Mouse (Mus musculus) forebrain, embryonic 16.5 days (tissue): ENCODE measurements around the gene Bfsp2. TPM values are rescaled to one million over a fixed set of nuclear protein-coding genes. Genes with fewer than 3 reads are reported as not detected.

Experiments
- ATAC-seq: fragments of 200-750 bp; cut with Nextera tagmentation; 2 replicates; pipeline ENCODE4 v1.8.0; 2017; ENCODE audit warnings: mild to moderate bottlenecking, moderate library complexity
- H3K27ac ChIP-seq: fragments of 300-500 bp; sonication (generic); 2 replicates; pipeline ENCODE4 v1.5.1; 2014; ENCODE audit warnings: low read length, control low read depth
- H3K27me3 ChIP-seq: fragments of 300-500 bp; sonication (generic); replicated peaks from 2 replicates; pipeline ENCODE4 v1.6.1; 2014; ENCODE audit warnings: low read length; ENCODE audit not compliant: control insufficient read depth, insufficient read depth
- H3K36me3 ChIP-seq: fragments of 300-500 bp; sonication (generic); 2 replicates; pipeline ENCODE4 v1.6.1; 2014; ENCODE audit not compliant: control insufficient read depth, insufficient read depth
- H3K4me1 ChIP-seq: fragments of 300-500 bp; sonication (generic); replicated peaks from 2 replicates; pipeline ENCODE4 v1.6.1; 2014; ENCODE audit warnings: low read length; ENCODE audit not compliant: control insufficient read depth, insufficient read depth
- H3K4me2 ChIP-seq: fragments of 300-500 bp; sonication (generic); 2 replicates; pipeline ENCODE4 v1.6.1; 2014; ENCODE audit warnings: mild to moderate bottlenecking, low read length, control low read depth
- H3K4me3 ChIP-seq: fragments of 300-500 bp; sonication (generic); replicated peaks from 2 replicates; pipeline ENCODE4 v1.5.1; 2014; ENCODE audit warnings: mild to moderate bottlenecking, low read length, control low read depth
- H3K9ac ChIP-seq: fragments of 300-500 bp; sonication (generic); replicated peaks from 2 replicates; pipeline ENCODE4 v1.6.1; 2014; ENCODE audit warnings: low read depth, low read length, control low read depth
- H3K9me3 ChIP-seq: fragments of 300-500 bp; sonication (generic); 2 replicates; pipeline ENCODE4 v1.6.1; 2016; ENCODE audit warnings: low read length; ENCODE audit not compliant: control insufficient read depth
- WGBS: fragments of 180-500 bp; shearing (Covaris S2); extraction: QIAGEN DNeasy Blood & Tissue Kit; methylation state at CpG from one replicate; pipeline ENCODE4 v1.1.7; 2014; 5-methylcytosine and 5-hydroxymethylcytosine counted together
- polyA plus RNA-seq: library from polyadenylated mRNA; unstranded; fragments of >200 nt; fragmentation: Nextera tagmentation; extraction: Ambion mirVana; gene quantifications from 2 replicates; pipeline ENCODE4 v1.2.1, GENCODE M21; 2015

Bfsp2 gene
- polyA plus RNA-seq, 1 experiment from 2014 or later, result 0.90 TPM

DNA sequence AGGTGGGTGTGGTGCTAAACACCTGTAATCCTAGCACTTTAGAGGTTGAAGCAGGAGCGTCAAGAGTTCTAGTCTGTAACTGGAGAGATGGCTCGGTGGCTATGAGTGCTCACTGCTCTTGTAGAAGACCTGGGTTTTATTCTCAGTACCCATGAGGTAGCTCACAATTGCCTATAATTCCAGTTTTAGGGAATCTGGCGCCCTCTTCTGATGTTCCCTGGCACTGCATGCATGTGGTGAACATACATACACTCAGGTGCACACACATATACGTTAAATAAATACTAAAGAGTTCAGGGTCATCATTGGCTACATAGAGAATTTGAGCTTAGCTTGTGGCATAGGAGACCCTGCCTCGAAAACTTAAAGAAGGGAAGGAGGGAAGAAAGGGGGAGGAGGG lies 35.6 kb downstream of the Bfsp2 start:
- Histone ChIP-seq H3K27me3 (no peaks in the 10 kb centered on the region), H3K4me2 (no peak overlapping the region), H3K9ac (no peak overlapping the region), H3K36me3 (no peaks in the 10 kb centered on the region), H3K27ac (no peak overlapping the region), H3K9me3 (0 out of 2 replicates have a peak, but pooled peaks cover 3% of the 10 kb centered on the region), H3K4me3 (no peak overlapping the region), H3K4me1 (peaks cover 12% of the 10 kb centered on the region)
- no peak for ATAC-seq
- 95% methylated on average over 5 of the region's 5 CpGs for WGBS

DNA sequence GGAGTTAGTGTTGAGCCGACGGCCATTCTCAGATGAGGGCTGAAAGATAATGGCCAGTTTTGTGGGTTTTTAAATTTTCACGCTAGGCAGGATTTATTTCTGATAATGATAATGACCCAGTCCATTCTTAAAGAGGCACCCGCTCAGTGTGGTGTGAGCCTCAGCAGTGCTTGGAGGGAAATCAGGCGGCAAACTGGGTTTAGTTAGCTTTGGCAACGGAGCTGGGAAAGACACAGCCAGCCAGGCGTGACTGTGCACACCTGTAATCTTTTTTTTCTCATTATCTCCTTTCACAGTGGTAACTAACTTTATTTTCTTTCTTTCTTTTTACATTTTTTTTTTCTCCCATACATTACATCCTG lies 36.4 kb downstream of the Bfsp2 start:
- 0 out of 2 replicates have a peak, but pooled peaks cover 3% of the 10 kb centered on the region for H3K9me3 ChIP-seq
- WGBS, result 6% methylated on average over 7 of the region's 7 CpGs
- no peak overlapping the region for H3K4me3 ChIP-seq
- peak overlapping the region; percentile 16; the same call in 1 of the 2 replicates for H3K4me2 ChIP-seq
- peaks cover 12% of the 10 kb centered on the region for H3K4me1 ChIP-seq
- no peaks in the 10 kb centered on the region for H3K27me3 ChIP-seq
- H3K27ac ChIP-seq, result 0 out of 2 replicates have a peak overlapping the region, but pooled peaks have one; percentile 15
- peak; percentile 62 for ATAC-seq
- no peak overlapping the region for H3K9ac ChIP-seq
- no peaks in the 10 kb centered on the region for H3K36me3 ChIP-seq

DNA sequence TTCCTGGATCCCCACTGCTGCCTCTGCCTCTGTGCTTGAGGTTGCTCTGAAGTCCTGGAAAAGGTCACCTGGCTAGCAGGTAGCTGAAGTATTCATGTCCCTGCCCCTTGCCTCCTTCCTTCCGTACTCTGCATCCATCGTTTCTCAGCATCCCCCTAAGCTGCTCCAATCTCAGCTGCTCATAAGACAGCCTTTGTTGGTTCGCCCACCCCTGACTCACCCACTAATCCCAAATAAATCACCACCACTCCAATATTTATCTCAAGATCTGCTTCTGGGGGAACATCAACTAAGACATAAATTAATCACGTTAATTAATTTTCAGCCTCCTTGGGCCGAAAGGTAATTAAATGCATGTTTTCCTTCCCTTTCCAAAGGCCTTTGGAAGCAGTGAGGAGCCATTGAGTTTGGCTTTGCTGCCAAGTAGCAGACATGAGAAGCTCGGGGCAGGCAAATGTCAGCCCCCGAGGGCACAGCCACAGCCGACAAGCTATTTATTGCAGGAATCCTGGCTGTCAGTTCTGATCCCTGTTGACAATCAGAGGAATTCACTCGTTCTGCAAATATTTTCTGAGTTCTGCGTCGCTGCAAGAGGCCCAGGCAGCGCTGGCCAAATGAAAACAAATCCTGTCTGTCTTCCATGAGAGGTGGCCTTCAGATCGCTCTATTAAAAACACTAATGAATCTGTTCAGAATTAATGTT lies 36.9 kb downstream of the Bfsp2 start:
- Histone ChIP-seq H3K4me2 (peak overlapping the region; percentile 16; the same call in 1 of the 2 replicates), H3K4me3 (no peak overlapping the region), H3K27me3 (no peaks in the 10 kb centered on the region), H3K4me1 (peaks cover 12% of the 10 kb centered on the region), H3K27ac (0 out of 2 replicates have a peak overlapping the region, but pooled peaks have one; percentile 15), H3K9me3 (0 out of 2 replicates have a peak, but pooled peaks cover 3% of the 10 kb centered on the region), H3K36me3 (no peaks in the 10 kb centered on the region), H3K9ac (peak overlapping the region; percentile 45; the same call in 1 of the 2 replicates)
- ATAC-seq, result peak; percentile 71
- WGBS, result 6% methylated on average over 13 of the region's 13 CpGs

GRCm38 (mm10) chr9:103440597-103440996 lies 39.6 kb downstream of the Bfsp2 start:
- no peak overlapping the region for H3K9ac ChIP-seq
- no peaks in the 10 kb centered on the region for H3K27me3 ChIP-seq
- H3K4me1 ChIP-seq, result peaks cover 12% of the 10 kb centered on the region
- ATAC-seq, result no peak
- WGBS, result 44% methylated on average over 3 of the region's 3 CpGs
- H3K27ac ChIP-seq, result no peak overlapping the region
- H3K4me3 ChIP-seq, result no peak overlapping the region
- H3K4me2 ChIP-seq, result no peak overlapping the region
- H3K36me3 ChIP-seq, result no peaks in the 10 kb centered on the region
- 0 out of 2 replicates have a peak, but pooled peaks cover 3% of the 10 kb centered on the region for H3K9me3 ChIP-seq

DNA sequence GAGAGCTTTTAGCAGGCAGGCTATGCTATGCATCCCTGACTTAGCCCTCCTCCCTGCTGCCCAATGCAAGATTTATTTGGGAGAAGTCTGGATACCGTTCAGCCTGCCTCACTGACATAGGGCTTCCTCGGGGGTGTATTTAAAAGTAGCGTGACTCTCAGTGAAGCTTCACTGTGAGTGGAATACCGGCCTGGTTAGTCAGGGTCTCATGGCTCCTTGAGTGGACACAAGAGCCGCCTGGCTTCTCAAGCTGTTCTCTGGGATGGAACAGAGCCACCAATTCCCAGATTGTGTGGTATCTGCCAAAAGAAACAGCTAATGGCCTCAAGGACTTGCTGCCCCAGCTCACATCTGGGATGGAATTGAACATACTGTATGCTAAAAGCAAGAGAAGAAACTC lies 43.1 kb downstream of the Bfsp2 start:
- WGBS, result 90% methylated on average over 5 of the region's 5 CpGs
- no peak overlapping the region for H3K4me3 ChIP-seq
- H3K27ac ChIP-seq, result no peak overlapping the region
- H3K4me2 ChIP-seq, result no peak overlapping the region
- H3K27me3 ChIP-seq, result no peaks in the 10 kb centered on the region
- H3K4me1 ChIP-seq, result peaks cover 3% of the 10 kb centered on the region
- H3K9me3 ChIP-seq, result no peaks in the 10 kb centered on the region
- ATAC-seq, result no peak
- no peak overlapping the region for H3K9ac ChIP-seq
- H3K36me3 ChIP-seq, result no peaks in the 10 kb centered on the region

- ATAC-seq, result no peak
- WGBS, result 52% methylated on average over 4 of the region's 4 CpGs
- H3K9ac ChIP-seq, result no peak overlapping the region
- H3K9me3 ChIP-seq, result no peaks in the 10 kb centered on the region
- no peak overlapping the region for H3K27ac ChIP-seq
- peaks cover 5% of the 10 kb centered on the region for H3K4me1 ChIP-seq
- H3K4me3 ChIP-seq, result no peak overlapping the region
- H3K4me2 ChIP-seq, result no peak overlapping the region
- H3K27me3 ChIP-seq, result no peaks in the 10 kb centered on the region
- H3K36me3 ChIP-seq, result no peaks in the 10 kb centered on the region
Measured at GRCm38 (mm10) chr9:103434116-103434515, 46.1 kb downstream of the Bfsp2 start.

DNA sequence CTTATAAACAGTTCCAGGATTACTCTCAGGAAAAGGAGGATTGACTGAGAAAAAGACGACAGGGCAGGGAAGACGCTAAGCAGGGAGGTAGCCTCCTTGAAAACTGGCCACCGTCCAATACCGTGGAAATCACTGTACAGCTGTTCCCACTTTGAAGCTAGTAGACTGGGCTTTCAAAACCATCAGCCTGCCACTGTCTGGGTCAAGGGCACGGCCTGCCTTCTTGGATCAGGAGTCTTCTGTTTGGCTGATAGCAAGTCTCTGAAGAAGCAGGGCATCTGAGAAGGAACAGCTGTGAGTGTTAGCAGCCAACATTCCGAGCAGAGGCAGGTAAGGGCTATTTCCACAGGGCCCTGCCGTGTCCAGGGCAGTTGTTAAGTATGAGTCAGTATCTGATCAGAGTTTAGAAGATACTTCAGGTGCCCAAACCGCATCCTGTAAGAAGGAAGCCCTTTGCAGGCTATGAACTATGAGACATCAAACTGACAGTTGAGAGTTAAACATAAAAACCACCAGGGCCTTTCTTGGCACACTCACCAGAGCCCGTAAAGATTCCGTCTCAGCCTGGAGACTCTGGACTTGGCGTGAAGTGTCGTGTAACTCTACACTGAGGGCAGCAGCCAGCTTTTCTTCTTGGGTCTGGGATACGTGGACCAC lies 48.0 kb downstream of the Bfsp2 start:
- no peak overlapping the region for H3K4me2 ChIP-seq
- no peak overlapping the region for H3K4me3 ChIP-seq
- WGBS, result 42% methylated on average over 13 of the region's 13 CpGs
- no peaks in the 10 kb centered on the region for H3K36me3 ChIP-seq
- H3K4me1 ChIP-seq, result peaks cover 5% of the 10 kb centered on the region
- no peak overlapping the region for H3K9ac ChIP-seq
- ATAC-seq, result 0 out of 2 replicates have a peak, but pooled peaks have one; percentile 15
- H3K27me3 ChIP-seq, result no peaks in the 10 kb centered on the region
- 0 out of 2 replicates have a peak overlapping the region, but pooled peaks have one; percentile 43 for H3K27ac ChIP-seq
- no peaks in the 10 kb centered on the region for H3K9me3 ChIP-seq

- peak; percentile 43; the same call in 1 of the 2 replicates for ATAC-seq
- H3K4me2 ChIP-seq, result no peak overlapping the region
- 49% methylated on average over 1 of the region's 1 CpGs for WGBS
- H3K27ac ChIP-seq, result no peak overlapping the region
- H3K27me3 ChIP-seq, result no peaks in the 10 kb centered on the region
- H3K9me3 ChIP-seq, result no peaks in the 10 kb centered on the region
- no peak overlapping the region for H3K4me3 ChIP-seq
- H3K9ac ChIP-seq, result no peak overlapping the region
- no peaks in the 10 kb centered on the region for H3K36me3 ChIP-seq
- H3K4me1 ChIP-seq, result peaks cover 5% of the 10 kb centered on the region
Measured at GRCm38 (mm10) chr9:103431718-103432117, 48.5 kb downstream of the Bfsp2 start.

DNA sequence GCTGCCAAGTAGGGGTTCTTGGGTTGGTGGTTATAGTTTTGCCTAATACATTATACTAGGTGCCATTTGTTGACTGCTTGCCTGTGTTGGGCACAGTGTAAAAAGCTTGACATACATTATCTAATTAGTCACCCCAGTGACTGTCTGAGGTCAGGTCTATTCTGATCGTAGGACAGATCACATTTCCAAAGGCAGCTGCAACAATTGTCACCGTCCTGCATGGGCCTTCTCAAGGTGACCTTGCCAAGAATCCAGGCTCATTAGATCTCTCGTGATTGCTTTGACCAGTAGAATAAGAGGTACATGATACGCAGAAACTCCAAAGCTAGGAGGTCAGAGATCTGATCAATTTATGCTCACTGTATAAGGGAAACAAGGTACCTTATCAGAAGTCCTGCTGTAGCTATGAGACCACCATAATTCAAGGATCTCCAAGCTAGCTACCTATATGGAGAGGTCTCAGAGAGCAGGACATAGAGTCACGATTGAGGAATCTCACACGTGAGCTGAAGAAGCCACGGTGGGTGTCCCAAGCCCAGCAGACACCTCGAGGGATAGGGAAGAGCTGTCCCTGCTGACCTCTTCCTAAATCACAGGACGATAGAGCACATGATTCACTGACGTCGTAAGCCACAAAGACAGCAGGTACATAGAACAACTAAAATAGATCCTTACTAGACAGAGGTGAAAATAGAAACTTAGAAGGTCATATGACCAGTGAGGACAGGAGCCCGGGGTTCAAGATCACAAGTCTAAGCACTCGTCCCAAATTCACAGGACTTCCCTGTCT lies 49.6 kb downstream of the Bfsp2 start:
- H3K4me3 ChIP-seq, result no peak overlapping the region
- peaks cover 5% of the 10 kb centered on the region for H3K4me1 ChIP-seq
- no peak overlapping the region for H3K9ac ChIP-seq
- 88% methylated on average over 13 of the region's 13 CpGs for WGBS
- H3K27ac ChIP-seq, result no peak overlapping the region
- no peaks in the 10 kb centered on the region for H3K27me3 ChIP-seq
- no peaks in the 10 kb centered on the region for H3K9me3 ChIP-seq
- no peak overlapping the region for H3K4me2 ChIP-seq
- no peak for ATAC-seq
- H3K36me3 ChIP-seq, result no peaks in the 10 kb centered on the region
